Mouse (Mus musculus) heart, postnatal 0 days (tissue): Measurements from ENCODE around the gene Tmprss9. TPM values are rescaled to one million over a fixed set of nuclear protein-coding genes. Genes with fewer than 3 reads are reported as not detected.

ENCODE experiments used
- ATAC-seq: fragments of 200-750 bp; cut with Nextera tagmentation; 2 replicates; pipeline ENCODE4 v1.8.0; 2017; ENCODE audit warnings: low read depth, moderate number of reproducible peaks, moderate library complexity; ENCODE audit not compliant: insufficient read depth
- DNase-seq: peaks from one replicate; pipeline ENCODE4 v3.0.0-alpha.2; 2016; ENCODE audit warnings: low spot score
- H3K27ac ChIP-seq: fragments of 300-500 bp; sonication (generic); 2 replicates; pipeline ENCODE4 v1.5.1; 2014; ENCODE audit warnings: low read depth, mild to moderate bottlenecking
- H3K27me3 ChIP-seq: fragments of 300-500 bp; sonication (generic); 2 replicates; pipeline ENCODE4 v1.6.1; 2014; ENCODE audit warnings: low read length, mixed read lengths; ENCODE audit not compliant: control insufficient read depth, insufficient read depth
- H3K36me3 ChIP-seq: fragments of 300-500 bp; sonication (generic); replicated peaks from 2 replicates; pipeline ENCODE4 v1.6.1; 2014; ENCODE audit warnings: low read length, mixed read lengths; ENCODE audit not compliant: control insufficient read depth, insufficient read depth
- H3K4me1 ChIP-seq: fragments of 300-500 bp; sonication (generic); 2 replicates; pipeline ENCODE4 v1.6.1; 2014; ENCODE audit warnings: antibody characterized with exemption; ENCODE audit not compliant: control insufficient read depth, insufficient read depth
- H3K4me2 ChIP-seq: fragments of 300-500 bp; sonication (generic); 2 replicates; pipeline ENCODE4 v1.6.1; 2014; ENCODE audit warnings: low read depth, mild to moderate bottlenecking, low read length, moderate library complexity
- H3K4me3 ChIP-seq: fragments of 300-500 bp; sonication (generic); 2 replicates; pipeline ENCODE4 v1.5.1; 2014; ENCODE audit warnings: low read depth, low read length
- H3K9ac ChIP-seq: fragments of 300-500 bp; sonication (generic); replicated peaks from 2 replicates; pipeline ENCODE4 v1.6.1; 2014; ENCODE audit warnings: low read depth, low read length, mixed read lengths
- H3K9me3 ChIP-seq: fragments of 300-500 bp; sonication (generic); replicated peaks from 2 replicates; pipeline ENCODE4 v1.6.1; 2016; ENCODE audit warnings: low read length; ENCODE audit not compliant: control insufficient read depth
- CTCF ChIP-seq: IDR thresholded peaks from 2 replicates; pipeline ENCODE4 v1.5.1; 2016; ENCODE audit warnings: antibody characterized with exemption, control low read depth, low read depth
- EP300 ChIP-seq: IDR thresholded peaks from 2 replicates; pipeline ENCODE4 v1.6.1; 2016; ENCODE audit warnings: antibody characterized with exemption, low read depth
- WGBS: fragments of 180-500 bp; shearing (Covaris S2); extraction: QIAGEN DNeasy Blood & Tissue Kit; methylation state at CpG from one replicate; pipeline ENCODE4 v1.1.7; 2014; 5-methylcytosine and 5-hydroxymethylcytosine counted together
- microRNA counts: library from miRNA; unstranded; fragments of <30 nt; microRNA quantifications from one replicate; lab custom pipeline; 2015
- microRNA-seq: library from miRNA; unstranded; fragments of <30 nt; microRNA quantifications from one replicate; pipeline ENCODE4, GENCODE M21; 2016
- polyA plus RNA-seq: library from polyadenylated mRNA; unstranded; fragments of >200 nt; fragmentation: Nextera tagmentation; extraction: Ambion mirVana; gene quantifications from 2 replicates; pipeline ENCODE4 v1.2.1, GENCODE M21; 2015
- total RNA-seq: library from RNA; depleted of rRNA; stranded (reverse); fragments of >200 nt; gene quantifications from 2 replicates; pipeline ENCODE4 v1.2.3, GENCODE M21; 2014; ENCODE audit warnings: low replicate concordance; rRNA removed

Tmprss9 gene
- total and polyA plus RNA-seq, 2 experiments from 2014 or later, result not detected

GRCm38 (mm10) chr10:80948570-80948969, 76.9 kb downstream of the Tmprss9 start:
- Histone ChIP-seq H3K27me3 (no peaks in the 10 kb centered on the region), H3K4me3 (no peak overlapping the region), H3K9ac (no peak overlapping the region), H3K4me1 (peaks cover 30% of the 10 kb centered on the region), H3K27ac (peak overlapping the region; percentile 66), H3K36me3 (no peaks in the 10 kb centered on the region), H3K4me2 (no peak overlapping the region), H3K9me3 (no peaks in the 10 kb centered on the region)
- 18% methylated on average over 6 of the region's 6 CpGs for WGBS
- no peak for TF ChIP-seq EP300
- TF ChIP-seq CTCF, result no peak
- peak; percentile 74 for ATAC-seq
- peak; percentile 88 for DNase-seq

GRCm38 (mm10) chr10:80949081-80949480, 77.4 kb downstream of the Tmprss9 start:
- DNase-seq (no peak), ATAC-seq (no peak)
- H3K27me3 ChIP-seq, result no peaks in the 10 kb centered on the region
- no peak overlapping the region for H3K4me3 ChIP-seq
- no peak for TF ChIP-seq CTCF
- TF ChIP-seq EP300, result no peak
- no peak overlapping the region for H3K4me2 ChIP-seq
- no peak overlapping the region for H3K9ac ChIP-seq
- H3K9me3 ChIP-seq, result no peaks in the 10 kb centered on the region
- no peaks in the 10 kb centered on the region for H3K36me3 ChIP-seq
- H3K4me1 ChIP-seq, result peaks cover 25% of the 10 kb centered on the region
- no peak overlapping the region for H3K27ac ChIP-seq
- WGBS, result 66% methylated on average over 3 of the region's 3 CpGs

MicroRNAs within 50 kb of the gene (microRNA counts, 519-probe panel; counts per million panel counts)
- microRNA mmu-miR-1982 (lab: Ali Mortazavi, UCI), result not detected

Small RNA genes lying within 50 kb of the gene (microRNA-seq; reads per million reads assigned to microRNA genes)
- gene Mir1982, result 11.6 reads per million, percentile 31 among the genes with 10 or more reads in this experiment

Other genes with a start within 250 kb of the Tmprss9 start
- gene Csnk1g2, start 249.0 kb upstream of the Tmprss9 start, total RNA-seq, result 141 and 149 TPM in 2 replicates
- 69.1 and 75.6 TPM in 2 replicates for gene Csnk1g2, start 249.0 kb upstream of the Tmprss9 start, polyA plus RNA-seq
- gene Btbd2, start 214.8 kb upstream of the Tmprss9 start, total RNA-seq, result 92.2 and 108 TPM in 2 replicates
- 36.7 and 40.6 TPM in 2 replicates for gene Btbd2, start 214.8 kb upstream of the Tmprss9 start, polyA plus RNA-seq
- 150 and 174 TPM in 2 replicates for gene Mknk2, start 193.7 kb upstream of the Tmprss9 start, total RNA-seq
- gene Mknk2, start 193.7 kb upstream of the Tmprss9 start, polyA plus RNA-seq, result 76.9 and 78.3 TPM in 2 replicates
- 15.0 and 15.6 TPM in 2 replicates for gene Mob3a, start 169.9 kb upstream of the Tmprss9 start, total RNA-seq
- gene Mob3a, start 169.9 kb upstream of the Tmprss9 start, polyA plus RNA-seq, result 10.8 and 11.5 TPM in 2 replicates
- 6.6 and 6.9 TPM in 2 replicates for gene Izumo4, start 169.7 kb upstream of the Tmprss9 start, total RNA-seq
- gene Izumo4, start 169.7 kb upstream of the Tmprss9 start, polyA plus RNA-seq, result 3.6 and 7.3 TPM in 2 replicates
- gene Ap3d1, start 129.6 kb upstream of the Tmprss9 start, total RNA-seq, result 72.7 and 77.9 TPM in 2 replicates
- 31.6 and 34.3 TPM in 2 replicates for gene Ap3d1, start 129.6 kb upstream of the Tmprss9 start, polyA plus RNA-seq
- gene Dot1l, start 116.6 kb upstream of the Tmprss9 start, total RNA-seq, result 19.4 and 32.8 TPM in 2 replicates
- 13.1 and 14.0 TPM in 2 replicates for gene Dot1l, start 116.6 kb upstream of the Tmprss9 start, polyA plus RNA-seq
- gene Sf3a2, start 73.7 kb upstream of the Tmprss9 start, total RNA-seq, result 8.8 and 12.7 TPM in 2 replicates
- gene Sf3a2, start 73.7 kb upstream of the Tmprss9 start, polyA plus RNA-seq, result 25.2 and 26.0 TPM in 2 replicates
- 29.3 and 50.6 TPM in 2 replicates for gene Plekhj1, start 73.2 kb upstream of the Tmprss9 start, total RNA-seq
- gene Plekhj1, start 73.2 kb upstream of the Tmprss9 start, polyA plus RNA-seq, result 41.8 and 44.4 TPM in 2 replicates
- 4.0 TPM in 1 of 2 replicates, not detected in the other for gene Amh, start 66.6 kb upstream of the Tmprss9 start, total RNA-seq
- gene Amh, start 66.6 kb upstream of the Tmprss9 start, polyA plus RNA-seq, result 0.18 and 0.22 TPM in 2 replicates
- 2.2 TPM in 1 of 2 replicates, not detected in the other for gene Jsrp1, start 58.4 kb upstream of the Tmprss9 start, total RNA-seq
- gene Jsrp1, start 58.4 kb upstream of the Tmprss9 start, polyA plus RNA-seq, result 2.3 and 2.7 TPM in 2 replicates
- 2,373 and 2,460 TPM in 2 replicates for gene Oaz1, start 45.2 kb upstream of the Tmprss9 start, total RNA-seq
- gene Oaz1, start 45.2 kb upstream of the Tmprss9 start, polyA plus RNA-seq, result 1,975 and 1,990 TPM in 2 replicates
- 0.92 and 4.2 TPM in 2 replicates for gene Lingo3, start 27.8 kb upstream of the Tmprss9 start, total RNA-seq
- 1.1 and 1.5 TPM in 2 replicates for gene Lingo3, start 27.8 kb upstream of the Tmprss9 start, polyA plus RNA-seq
- gene Lsm7, start 16.6 kb upstream of the Tmprss9 start, total RNA-seq, result 71.8 and 118 TPM in 2 replicates
- 160 and 162 TPM in 2 replicates for gene Lsm7, start 16.6 kb upstream of the Tmprss9 start, polyA plus RNA-seq
- 35.7 and 44.4 TPM in 2 replicates for gene Sppl2b, start 16.6 kb upstream of the Tmprss9 start, total RNA-seq
- gene Sppl2b, start 16.6 kb upstream of the Tmprss9 start, polyA plus RNA-seq, result 23.3 and 24.2 TPM in 2 replicates
- 163 and 256 TPM in 2 replicates for gene Timm13, start 29.1 kb downstream of the Tmprss9 start, total RNA-seq
- 355 and 386 TPM in 2 replicates for gene Timm13, start 29.1 kb downstream of the Tmprss9 start, polyA plus RNA-seq
- gene Lmnb2, start 46.4 kb downstream of the Tmprss9 start, total RNA-seq, result 13.9 and 18.9 TPM in 2 replicates
- 9.1 and 9.7 TPM in 2 replicates for gene Lmnb2, start 46.4 kb downstream of the Tmprss9 start, polyA plus RNA-seq
- 18.9 and 26.8 TPM in 2 replicates for gene Gadd45b, start 58.2 kb downstream of the Tmprss9 start, total RNA-seq
- 22.3 and 28.0 TPM in 2 replicates for gene Gadd45b, start 58.2 kb downstream of the Tmprss9 start, polyA plus RNA-seq
- 0.11 and 0.93 TPM in 2 replicates for gene Gng7, start 143.1 kb downstream of the Tmprss9 start, total RNA-seq
- gene Gng7, start 143.1 kb downstream of the Tmprss9 start, polyA plus RNA-seq, result 0.64 and 0.85 TPM in 2 replicates
- gene Diras1, start 153.8 kb downstream of the Tmprss9 start, total RNA-seq, result not detected in 2 replicates
- gene Diras1, start 153.8 kb downstream of the Tmprss9 start, polyA plus RNA-seq, result not detected in 2 replicates
- gene Slc39a3, start 165.6 kb downstream of the Tmprss9 start, total RNA-seq, result 18.7 and 29.3 TPM in 2 replicates
- 6.3 and 7.5 TPM in 2 replicates for gene Slc39a3, start 165.6 kb downstream of the Tmprss9 start, polyA plus RNA-seq
- 98.1 and 152 TPM in 2 replicates for gene Sgta, start 188.3 kb downstream of the Tmprss9 start, total RNA-seq
- gene Sgta, start 188.3 kb downstream of the Tmprss9 start, polyA plus RNA-seq, result 134 and 137 TPM in 2 replicates
- 23.6 and 31.2 TPM in 2 replicates for gene Thop1, start 198.2 kb downstream of the Tmprss9 start, total RNA-seq
- gene Thop1, start 198.2 kb downstream of the Tmprss9 start, polyA plus RNA-seq, result 15.1 and 15.2 TPM in 2 replicates
- gene Creb3l3, start 227.0 kb downstream of the Tmprss9 start, total RNA-seq, result 1.3 TPM in 1 of 2 replicates, not detected in the other
- 0.55 and 0.93 TPM in 2 replicates for gene Creb3l3, start 227.0 kb downstream of the Tmprss9 start, polyA plus RNA-seq
- 177 and 208 TPM in 2 replicates for gene Map2k2, start 234.1 kb downstream of the Tmprss9 start, total RNA-seq
- 130 and 133 TPM in 2 replicates for gene Map2k2, start 234.1 kb downstream of the Tmprss9 start, polyA plus RNA-seq